Mouse (Mus musculus) lung, embryonic 15.5 days (tissue): ENCODE data around the gene Arl15. TPM values are rescaled to one million over a fixed set of nuclear protein-coding genes. Genes with fewer than 3 reads are reported as not detected.

Experiments
- ATAC-seq: fragments of 200-750 bp; cut with Nextera tagmentation; 2 replicates; pipeline ENCODE4 v1.8.0; 2017; ENCODE audit warnings: moderate number of reproducible peaks, borderline replicate concordance; ENCODE audit not compliant: low FRiP score, low TSS enrichment; ENCODE audit errors: extremely low read depth
- H3K27ac ChIP-seq: fragments of 300-500 bp; sonication (generic); 2 replicates; pipeline ENCODE4 v1.5.1; 2015; ENCODE audit warnings: moderate library complexity, mild to moderate bottlenecking, inconsistent platforms
- H3K27me3 ChIP-seq: fragments of 300-500 bp; sonication (generic); 2 replicates; pipeline ENCODE4 v1.6.1; 2015; ENCODE audit warnings: inconsistent platforms
- H3K36me3 ChIP-seq: fragments of 300-500 bp; sonication (generic); 2 replicates; pipeline ENCODE4 v1.6.1; 2015; ENCODE audit warnings: inconsistent platforms
- H3K4me1 ChIP-seq: fragments of 300-500 bp; sonication (generic); 2 replicates; pipeline ENCODE4 v1.6.1; 2015; ENCODE audit warnings: inconsistent platforms
- H3K4me2 ChIP-seq: fragments of 300-500 bp; sonication (generic); 2 replicates; pipeline ENCODE4 v1.6.1; 2015; ENCODE audit warnings: inconsistent platforms, mild to moderate bottlenecking, moderate library complexity
- H3K4me3 ChIP-seq: fragments of 300-500 bp; sonication (generic); 2 replicates; pipeline ENCODE4 v1.5.1; 2015; ENCODE audit warnings: mild to moderate bottlenecking, inconsistent platforms
- H3K9ac ChIP-seq: fragments of 300-500 bp; sonication (generic); 2 replicates; pipeline ENCODE4 v1.6.1; 2015; ENCODE audit warnings: inconsistent platforms
- H3K9me3 ChIP-seq: fragments of 300-500 bp; sonication (generic); 2 replicates; pipeline ENCODE4 v1.6.1; 2016; ENCODE audit warnings: inconsistent platforms
- WGBS: fragments of 180-500 bp; shearing (Covaris S2); methylation state at CpG from one replicate; pipeline ENCODE4 v1.1.7; 2015; 5-methylcytosine and 5-hydroxymethylcytosine counted together
- polyA plus RNA-seq: library from polyadenylated mRNA; unstranded; fragments of >200 nt; fragmentation: Nextera tagmentation; extraction: Ambion mirVana; gene quantifications from 2 replicates; pipeline ENCODE4 v1.2.1, GENCODE M21; 2015

Arl15 gene
- polyA plus RNA-seq, 1 experiment from 2014 or later: 10.6 TPM

DNA sequence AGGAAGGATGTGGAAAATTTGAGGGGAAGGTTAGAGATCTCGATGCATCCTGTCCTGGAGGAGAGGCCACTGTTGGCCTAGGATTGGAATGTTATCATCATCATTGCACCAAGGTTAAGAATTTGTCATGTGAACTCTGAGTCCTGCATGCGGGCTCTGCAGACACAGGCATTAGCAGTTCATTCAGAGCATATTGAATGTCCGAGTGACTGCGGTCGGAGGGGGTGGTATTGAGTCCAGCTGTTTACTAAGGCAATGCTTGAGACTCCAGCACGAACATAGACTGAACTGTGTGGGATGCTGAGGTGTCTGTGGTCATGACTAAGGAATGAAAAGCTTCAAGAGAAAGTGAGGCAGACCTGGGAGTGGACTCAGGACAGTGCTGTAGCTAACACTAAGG, 38.6 kb downstream of the Arl15 start:
- no peaks in the 10 kb centered on the region for H3K36me3 ChIP-seq
- H3K9me3 ChIP-seq: no peaks in the 10 kb centered on the region
- no peak overlapping the region for H3K9ac ChIP-seq
- H3K4me2 ChIP-seq: no peak overlapping the region
- no peak overlapping the region for H3K27ac ChIP-seq
- no peaks in the 10 kb centered on the region for H3K4me1 ChIP-seq
- WGBS: 78% methylated on average over 6 of the region's 6 CpGs
- no peaks in the 10 kb centered on the region for H3K27me3 ChIP-seq
- no peak overlapping the region for H3K4me3 ChIP-seq
- no peak for ATAC-seq

- ATAC-seq: no peak
- Histone ChIP-seq H3K9me3 (no peaks in the 10 kb centered on the region), H3K27me3 (no peaks in the 10 kb centered on the region), H3K27ac (no peak overlapping the region), H3K4me1 (no peaks in the 10 kb centered on the region), H3K4me2 (no peak overlapping the region), H3K9ac (no peak overlapping the region), H3K4me3 (no peak overlapping the region), H3K36me3 (no peaks in the 10 kb centered on the region)
- WGBS: 93% methylated on average over 6 of the region's 6 CpGs
Measured at GRCm38 (mm10) chr13:113835921-113836320, 41.6 kb downstream of the Arl15 start.

- WGBS: 94% methylated on average over 16 of the region's 16 CpGs
- Histone ChIP-seq H3K9me3 (no peaks in the 10 kb centered on the region), H3K9ac (no peak overlapping the region), H3K27ac (no peak overlapping the region), H3K36me3 (no peaks in the 10 kb centered on the region), H3K4me3 (no peak overlapping the region), H3K4me2 (no peak overlapping the region), H3K27me3 (no peaks in the 10 kb centered on the region), H3K4me1 (no peaks in the 10 kb centered on the region)
- ATAC-seq: no peak
Measured at GRCm38 (mm10) chr13:113838601-113839576, 44.6 kb downstream of the Arl15 start.

- Histone ChIP-seq H3K36me3 (no peaks in the 10 kb centered on the region), H3K9me3 (no peaks in the 10 kb centered on the region), H3K4me2 (no peak overlapping the region), H3K9ac (no peak overlapping the region), H3K27me3 (no peaks in the 10 kb centered on the region), H3K4me1 (no peaks in the 10 kb centered on the region), H3K27ac (no peak overlapping the region), H3K4me3 (no peak overlapping the region)
- no peak for ATAC-seq
- 69% methylated on average over 6 of the region's 6 CpGs for WGBS
Measured at GRCm38 (mm10) chr13:113840421-113840820, 46.1 kb downstream of the Arl15 start.

DNA sequence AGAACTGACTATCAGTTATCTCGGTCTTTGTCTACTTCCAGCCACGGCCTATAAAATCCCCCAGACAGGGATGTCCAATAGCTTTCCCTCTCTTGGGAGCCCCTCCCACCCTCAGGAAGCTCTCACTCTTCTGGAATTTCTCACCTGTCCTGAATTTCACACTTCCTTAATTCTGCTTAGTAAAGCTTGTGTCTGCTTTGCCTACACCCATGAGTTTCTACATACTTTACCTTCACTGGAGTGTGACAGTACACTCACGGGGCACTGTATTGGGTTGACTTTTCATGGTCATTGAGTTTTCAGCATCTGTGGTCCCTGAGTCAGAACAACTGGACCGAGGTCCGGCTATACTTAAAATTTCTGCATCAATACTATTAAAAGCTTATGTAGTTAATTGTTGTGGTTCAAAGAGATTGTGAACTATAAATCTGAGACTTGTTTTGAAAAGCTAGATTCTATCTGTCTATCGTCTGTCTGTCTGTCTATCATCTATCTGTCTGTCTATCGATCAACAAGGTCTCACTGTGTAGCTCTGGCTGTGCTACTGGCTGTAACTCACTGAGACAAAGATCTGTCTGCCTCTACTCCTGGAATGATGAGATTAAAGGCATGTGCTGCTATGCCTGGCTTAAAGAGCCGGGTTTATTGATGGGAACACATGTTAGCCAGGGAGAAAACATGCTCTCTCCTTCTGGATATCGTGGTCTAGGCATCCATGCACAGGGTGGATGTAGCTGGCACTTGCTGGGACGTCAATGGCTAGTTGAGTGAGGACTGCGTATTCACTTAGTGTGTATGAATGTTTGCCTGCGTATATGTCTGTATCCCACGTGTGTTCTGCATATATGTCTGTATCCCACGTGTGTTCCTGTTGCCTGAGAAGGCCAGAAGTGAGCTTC, 48.4 kb downstream of the Arl15 start:
- H3K9ac ChIP-seq: no peak overlapping the region
- ATAC-seq: no peak
- H3K27ac ChIP-seq: no peak overlapping the region
- WGBS: 87% methylated on average over 14 of the region's 14 CpGs
- no peak overlapping the region for H3K4me2 ChIP-seq
- no peaks in the 10 kb centered on the region for H3K4me1 ChIP-seq
- H3K9me3 ChIP-seq: no peaks in the 10 kb centered on the region
- no peak overlapping the region for H3K4me3 ChIP-seq
- H3K36me3 ChIP-seq: no peaks in the 10 kb centered on the region
- H3K27me3 ChIP-seq: no peaks in the 10 kb centered on the region

GRCm38 (mm10) chr13:113843310-113843649, 49.0 kb downstream of the Arl15 start:
- H3K9me3 ChIP-seq: no peaks in the 10 kb centered on the region
- no peaks in the 10 kb centered on the region for H3K36me3 ChIP-seq
- 67% methylated on average over 3 of the region's 3 CpGs for WGBS
- H3K4me1 ChIP-seq: no peaks in the 10 kb centered on the region
- no peak overlapping the region for H3K9ac ChIP-seq
- H3K27ac ChIP-seq: no peak overlapping the region
- H3K4me3 ChIP-seq: no peak overlapping the region
- no peaks in the 10 kb centered on the region for H3K27me3 ChIP-seq
- no peak for ATAC-seq
- H3K4me2 ChIP-seq: no peak overlapping the region

DNA sequence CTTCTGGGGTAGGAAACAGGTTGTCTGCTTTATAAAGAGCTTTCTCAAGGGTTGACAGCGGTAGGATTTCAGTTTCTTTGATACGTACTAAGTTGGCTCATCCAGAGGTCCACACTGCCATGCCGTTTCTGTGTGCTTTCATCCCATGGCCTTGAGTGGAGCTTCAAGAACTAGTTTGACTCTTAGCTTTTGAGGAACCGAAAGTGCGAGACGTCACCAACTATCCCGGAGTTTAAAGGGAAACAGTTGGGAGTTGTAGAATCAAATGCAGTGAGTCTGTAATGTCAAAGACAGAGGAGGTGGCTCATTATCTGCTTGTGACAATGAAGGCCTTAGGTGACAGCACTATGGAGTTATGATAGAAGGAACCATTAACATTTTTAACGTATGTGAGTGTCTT, 49.6 kb downstream of the Arl15 start:
- Histone ChIP-seq H3K4me2 (no peak overlapping the region), H3K9ac (no peak overlapping the region), H3K4me3 (no peak overlapping the region), H3K36me3 (no peaks in the 10 kb centered on the region), H3K27me3 (no peaks in the 10 kb centered on the region), H3K4me1 (no peaks in the 10 kb centered on the region), H3K9me3 (no peaks in the 10 kb centered on the region), H3K27ac (no peak overlapping the region)
- 95% methylated on average over 8 of the region's 8 CpGs for WGBS
- ATAC-seq: no peak

DNA sequence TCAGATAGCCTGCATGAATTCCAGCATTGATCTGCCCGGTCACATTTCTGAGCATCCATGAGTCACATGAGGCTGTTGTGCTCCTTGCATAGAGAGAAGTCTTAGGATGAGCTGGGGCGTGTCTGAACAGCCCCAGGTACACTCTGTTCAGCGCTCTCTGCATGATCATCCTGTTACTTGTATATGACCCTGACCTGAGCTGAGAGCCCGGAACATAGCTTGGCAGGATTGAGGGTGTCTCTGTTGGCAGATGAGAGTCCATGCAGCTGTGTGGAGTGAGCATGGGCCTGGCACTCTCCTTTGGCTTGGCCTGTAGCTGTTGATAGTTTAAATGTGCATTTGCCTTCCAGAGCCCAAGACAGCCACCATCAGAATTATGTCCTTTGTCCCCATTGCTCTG, 50.4 kb downstream of the Arl15 start:
- Histone ChIP-seq H3K9me3 (no peaks in the 10 kb centered on the region), H3K4me3 (no peak overlapping the region), H3K36me3 (no peaks in the 10 kb centered on the region), H3K4me1 (no peaks in the 10 kb centered on the region), H3K4me2 (no peak overlapping the region), H3K27ac (no peak overlapping the region), H3K27me3 (no peaks in the 10 kb centered on the region), H3K9ac (no peak overlapping the region)
- 85% methylated on average over 4 of the region's 4 CpGs for WGBS
- ATAC-seq: no peak

- no peak overlapping the region for H3K9ac ChIP-seq
- 71% methylated on average over 1 of the region's 1 CpGs for WGBS
- no peaks in the 10 kb centered on the region for H3K9me3 ChIP-seq
- no peak overlapping the region for H3K27ac ChIP-seq
- ATAC-seq: no peak
- H3K4me2 ChIP-seq: no peak overlapping the region
- no peaks in the 10 kb centered on the region for H3K36me3 ChIP-seq
- no peak overlapping the region for H3K4me3 ChIP-seq
- H3K4me1 ChIP-seq: no peaks in the 10 kb centered on the region
- H3K27me3 ChIP-seq: no peaks in the 10 kb centered on the region
Measured at GRCm38 (mm10) chr13:113845229-113845628, 50.9 kb downstream of the Arl15 start.

- no peaks in the 10 kb centered on the region for H3K36me3 ChIP-seq
- no peak for ATAC-seq
- H3K27me3 ChIP-seq: no peaks in the 10 kb centered on the region
- H3K9me3 ChIP-seq: no peaks in the 10 kb centered on the region
- H3K9ac ChIP-seq: no peak overlapping the region
- WGBS: 61% methylated on average over 10 of the region's 10 CpGs
- no peak overlapping the region for H3K27ac ChIP-seq
- H3K4me1 ChIP-seq: peaks cover 2% of the 10 kb centered on the region; the same call in 1 of the 2 replicates
- no peak overlapping the region for H3K4me2 ChIP-seq
- no peak overlapping the region for H3K4me3 ChIP-seq
Measured at GRCm38 (mm10) chr13:113846413-113846812, 52.1 kb downstream of the Arl15 start.

DNA sequence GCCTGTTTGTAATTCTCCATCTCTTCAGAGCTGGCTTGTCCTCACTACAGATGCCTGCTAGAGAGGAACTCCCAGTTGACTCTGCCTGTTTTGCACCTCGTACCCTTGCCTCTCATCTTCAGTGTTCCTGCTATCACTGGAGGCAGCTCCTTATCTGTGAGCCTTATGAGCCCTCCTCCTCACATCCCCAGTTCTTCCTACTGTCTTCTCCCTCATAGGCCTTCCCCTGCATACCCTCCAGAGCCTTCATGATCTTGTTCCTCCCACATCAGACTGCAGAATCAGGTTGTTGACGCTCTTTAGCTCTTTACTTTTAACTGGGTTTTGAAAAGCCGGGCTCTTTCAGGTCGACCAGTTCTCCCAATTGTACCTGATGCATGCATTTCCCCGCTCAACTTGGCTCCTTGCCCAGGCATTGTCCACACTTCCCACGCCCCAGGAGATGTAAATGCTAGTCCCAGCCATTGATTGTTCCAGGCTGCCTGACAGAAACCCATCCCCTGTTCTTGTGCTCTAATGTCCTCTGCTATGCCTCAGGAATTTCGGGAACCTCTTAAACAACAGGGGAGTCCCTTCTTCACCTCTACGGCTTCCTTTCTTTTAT, 56.2 kb downstream of the Arl15 start:
- ATAC-seq: no peak
- Histone ChIP-seq H3K36me3 (no peaks in the 10 kb centered on the region), H3K9me3 (no peaks in the 10 kb centered on the region), H3K27me3 (no peaks in the 10 kb centered on the region), H3K9ac (no peak overlapping the region), H3K4me1 (peaks cover 7% of the 10 kb centered on the region), H3K4me3 (no peak overlapping the region), H3K4me2 (no peak overlapping the region), H3K27ac (peak overlapping the region; percentile 2; the same call in 1 of the 2 replicates)
- 62% methylated on average over 8 of the region's 8 CpGs for WGBS
